Mouse (Mus musculus) ovary, adult 18-20 months (tissue): ENCODE measurements around the gene Lbx1.

ENCODE experiments used
- DNase-seq: peaks from one replicate; pipeline ENCODE4 v3.0.0; 2022; ENCODE audit warnings: low spot score, mixed read lengths

Lbx1 gene

GRCm38 (mm10) chr19:45233496-45234127 lies 2.0 kb downstream of the Lbx1 start:
- no peak for DNase-seq

DNA sequence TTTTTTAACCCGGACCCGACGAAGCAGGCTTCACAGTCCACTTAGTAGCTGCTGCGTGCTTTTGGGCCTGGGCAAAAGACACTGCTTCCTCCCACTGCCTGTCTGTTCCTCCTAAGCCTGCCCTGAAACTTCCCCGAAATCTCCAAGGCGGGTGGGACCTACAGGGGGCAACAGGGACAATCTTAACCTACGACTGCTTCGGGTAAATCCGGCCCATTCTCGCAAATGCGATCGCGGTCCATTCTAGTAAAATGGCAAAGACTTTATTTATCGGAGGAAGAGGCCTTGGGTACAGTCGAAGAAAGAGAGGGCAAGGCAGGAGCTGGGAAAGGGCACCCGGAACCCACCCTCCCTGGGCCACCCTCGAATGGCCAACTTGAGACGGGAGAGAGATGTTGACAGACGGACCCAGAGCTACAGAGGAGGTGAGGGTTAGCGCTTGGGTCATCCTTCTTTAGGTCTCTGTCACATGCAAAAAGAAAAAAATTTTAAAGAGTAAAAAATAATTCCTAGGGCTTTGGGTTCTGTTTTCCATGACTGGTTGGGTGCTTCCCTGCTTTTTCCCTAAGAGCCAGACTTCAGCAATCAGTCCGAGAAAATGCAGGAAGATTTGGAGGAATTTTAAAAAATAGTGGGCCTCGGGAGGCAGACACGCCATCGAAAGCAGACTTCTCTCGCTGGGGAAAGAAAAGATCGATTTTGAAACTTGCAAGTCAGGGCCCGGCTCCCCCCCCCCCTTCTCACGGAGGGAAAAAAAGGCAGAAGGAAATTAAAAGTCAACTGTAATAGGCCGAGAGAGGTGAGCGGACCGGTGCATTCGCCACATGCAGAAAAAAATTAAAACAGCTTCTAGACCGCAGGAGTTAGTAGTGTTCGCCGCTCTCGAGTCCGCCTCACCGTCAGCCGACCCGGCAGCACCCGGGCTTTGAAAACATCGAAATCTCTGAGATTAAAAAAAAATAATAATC lies 2.9 kb downstream of the Lbx1 start:
- no peak for DNase-seq

DNA sequence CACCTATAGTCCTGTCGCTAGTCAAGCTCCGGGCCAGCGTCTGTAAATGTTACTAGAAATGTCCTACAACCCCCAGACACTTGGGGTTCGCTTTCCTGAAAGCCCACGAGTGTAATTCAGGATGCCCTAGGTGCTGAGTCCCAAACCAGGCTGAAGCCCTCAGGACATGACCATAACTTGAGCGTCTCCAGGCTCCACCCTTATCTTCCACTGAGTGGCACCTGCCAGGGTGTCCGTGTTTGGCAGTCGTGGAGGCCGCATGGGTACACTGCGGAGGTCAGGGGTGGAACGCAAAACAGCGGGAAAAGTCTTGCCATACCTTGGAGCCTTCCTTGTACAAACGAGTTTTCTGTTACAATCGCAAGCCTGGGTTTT lies 3.6 kb downstream of the Lbx1 start:
- DNase-seq, result no peak

DNA sequence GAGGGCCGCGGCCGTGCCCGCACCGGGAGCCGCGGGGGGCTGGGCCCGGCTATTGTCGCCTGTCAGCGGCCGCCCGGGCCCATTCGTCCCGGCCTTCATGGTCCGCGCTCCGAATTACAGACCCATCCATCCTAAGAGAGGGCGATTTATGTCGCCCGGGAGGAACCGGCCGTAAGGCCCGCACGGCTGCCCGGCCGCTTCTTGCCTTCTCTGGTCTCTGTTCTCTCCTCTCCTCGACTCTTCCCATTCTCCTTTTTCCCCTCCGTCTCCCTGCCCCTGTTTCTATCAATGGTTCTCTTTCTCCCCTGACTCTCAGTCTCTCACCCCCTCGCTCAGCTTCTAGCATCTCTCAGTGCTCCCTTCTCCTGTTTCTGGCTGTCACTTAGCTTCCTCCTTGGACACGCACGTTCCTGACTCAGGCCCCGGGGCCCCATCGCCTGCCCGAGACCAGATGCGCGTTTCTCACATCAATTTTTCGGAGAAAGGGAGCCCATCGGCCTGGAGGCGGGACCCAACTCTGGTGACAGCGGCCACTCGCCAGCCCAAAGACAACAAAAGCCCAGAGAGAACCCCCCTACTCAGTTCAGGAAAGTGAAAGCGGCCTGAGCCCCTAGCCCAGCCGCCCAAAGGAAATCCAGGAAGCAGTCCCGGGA lies 4.1 kb downstream of the Lbx1 start:
- no peak for DNase-seq

DNA sequence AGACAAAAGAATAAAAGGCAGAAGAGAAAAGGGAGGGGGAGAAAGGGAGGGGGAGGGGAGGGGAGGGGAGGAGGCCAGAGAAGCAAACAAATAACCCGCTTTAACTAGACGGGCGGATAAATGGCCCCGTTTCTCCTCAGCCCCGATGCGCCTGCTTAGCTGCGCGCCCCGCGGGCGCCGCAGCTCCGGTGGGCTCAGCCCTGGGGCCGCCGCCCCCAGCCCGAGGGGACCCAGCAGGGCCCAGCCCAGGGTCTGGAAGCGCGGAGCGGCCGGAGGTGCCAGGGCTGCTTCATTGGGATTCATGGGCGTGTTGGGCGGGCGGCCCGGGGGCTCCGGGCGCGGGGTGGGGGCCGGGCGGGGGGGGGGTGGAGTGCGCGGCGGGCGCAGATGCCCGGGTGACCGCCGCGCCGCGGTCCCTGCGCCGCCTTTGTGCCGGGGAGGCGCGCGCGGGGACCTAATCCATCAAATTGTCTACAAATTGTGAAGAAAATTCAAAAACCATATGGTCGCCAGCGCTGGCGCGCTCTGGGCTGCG lies 4.7 kb downstream of the Lbx1 start:
- no peak for DNase-seq

- no peak for DNase-seq
Measured at GRCm38 (mm10) chr19:45230201-45230611, 5.4 kb downstream of the Lbx1 start.

DNA sequence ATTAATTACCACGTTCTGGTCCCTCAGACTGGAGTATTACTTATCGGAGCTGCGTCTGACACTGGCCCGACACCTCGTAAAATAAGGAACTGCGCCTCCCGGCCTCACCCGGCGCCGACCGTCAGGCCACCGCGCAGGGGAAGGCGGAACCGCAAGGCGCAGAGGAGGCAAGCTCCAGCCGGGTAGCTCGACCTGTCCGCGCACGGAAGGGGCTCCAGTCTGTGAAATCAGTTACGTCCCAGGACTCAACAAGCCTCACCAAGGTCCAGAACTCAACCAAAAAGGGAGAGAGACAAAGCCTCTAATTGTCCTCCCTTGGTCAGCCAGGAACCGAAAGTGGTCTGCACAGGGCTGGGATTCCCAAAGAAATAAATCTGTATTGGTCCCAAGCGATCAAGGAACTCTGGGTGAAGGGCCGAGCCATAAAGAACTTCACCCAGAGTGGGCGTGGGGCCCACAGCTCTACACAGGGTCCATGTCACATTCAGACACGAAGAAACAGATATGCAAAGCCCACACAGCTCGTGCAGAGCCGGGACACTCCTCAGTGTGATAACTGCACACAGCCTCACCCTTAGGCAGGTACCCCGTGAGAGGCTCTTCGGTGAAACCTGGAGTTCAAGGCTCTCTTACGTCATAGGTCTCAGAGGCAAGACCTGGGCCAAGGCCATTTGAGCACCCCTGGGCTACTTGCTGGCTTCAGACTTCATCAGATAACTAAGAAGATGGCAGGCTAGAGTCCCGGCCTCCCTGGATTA lies 6.1 kb downstream of the Lbx1 start:
- DNase-seq, result no peak

DNA sequence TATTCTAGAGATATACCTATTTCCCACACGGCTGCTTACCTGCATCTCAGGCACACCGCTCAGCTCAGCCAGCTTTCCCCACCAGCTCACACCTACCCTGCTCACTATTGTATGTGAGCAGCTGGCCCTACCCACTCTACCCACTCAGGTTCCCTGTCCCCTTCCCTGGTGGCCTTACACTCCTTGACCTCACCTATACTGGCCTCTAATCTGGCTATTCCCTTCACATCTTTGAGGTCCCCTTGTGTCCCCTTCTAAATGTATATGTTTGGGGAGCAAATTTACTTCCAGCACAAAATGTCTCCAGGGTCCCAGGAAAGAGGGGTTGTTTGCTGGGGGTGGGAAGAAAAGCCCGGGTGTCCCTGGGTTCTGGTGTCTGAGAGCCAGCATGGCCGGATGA lies 6.8 kb downstream of the Lbx1 start:
- no peak for DNase-seq

- no peak for DNase-seq
Measured at GRCm38 (mm10) chr19:45228097-45228496, 7.5 kb downstream of the Lbx1 start.

- DNase-seq, result no peak
Measured at GRCm38 (mm10) chr19:45227671-45228070, 7.9 kb downstream of the Lbx1 start.

GRCm38 (mm10) chr19:45227049-45227448 lies 8.6 kb downstream of the Lbx1 start:
- no peak for DNase-seq

DNA sequence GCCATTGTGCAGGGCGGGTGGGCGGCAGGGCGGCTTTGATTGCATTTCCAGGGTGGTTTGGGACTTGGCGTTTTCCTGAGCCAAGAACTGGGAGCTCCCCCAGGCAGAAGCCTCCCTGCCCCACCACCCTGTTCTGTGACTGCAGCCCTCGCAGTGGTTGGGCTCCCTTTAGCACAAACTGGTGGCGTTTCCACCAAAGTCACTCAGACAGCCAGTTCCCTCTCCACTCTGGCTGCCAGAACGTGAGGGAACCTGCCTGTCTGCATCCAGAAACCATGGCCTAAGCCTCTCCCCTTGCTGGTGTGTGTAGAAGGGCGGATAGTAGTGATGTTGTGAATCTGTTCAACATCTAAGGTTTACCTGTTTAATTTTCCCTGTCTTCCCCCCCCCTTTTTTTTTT lies 9.4 kb downstream of the Lbx1 start:
- DNase-seq, result no peak

GRCm38 (mm10) chr19:45225130-45225529 lies 10.5 kb downstream of the Lbx1 start:
- DNase-seq, result no peak

GRCm38 (mm10) chr19:45224286-45224559 lies 11.4 kb downstream of the Lbx1 start:
- DNase-seq, result no peak

DNA sequence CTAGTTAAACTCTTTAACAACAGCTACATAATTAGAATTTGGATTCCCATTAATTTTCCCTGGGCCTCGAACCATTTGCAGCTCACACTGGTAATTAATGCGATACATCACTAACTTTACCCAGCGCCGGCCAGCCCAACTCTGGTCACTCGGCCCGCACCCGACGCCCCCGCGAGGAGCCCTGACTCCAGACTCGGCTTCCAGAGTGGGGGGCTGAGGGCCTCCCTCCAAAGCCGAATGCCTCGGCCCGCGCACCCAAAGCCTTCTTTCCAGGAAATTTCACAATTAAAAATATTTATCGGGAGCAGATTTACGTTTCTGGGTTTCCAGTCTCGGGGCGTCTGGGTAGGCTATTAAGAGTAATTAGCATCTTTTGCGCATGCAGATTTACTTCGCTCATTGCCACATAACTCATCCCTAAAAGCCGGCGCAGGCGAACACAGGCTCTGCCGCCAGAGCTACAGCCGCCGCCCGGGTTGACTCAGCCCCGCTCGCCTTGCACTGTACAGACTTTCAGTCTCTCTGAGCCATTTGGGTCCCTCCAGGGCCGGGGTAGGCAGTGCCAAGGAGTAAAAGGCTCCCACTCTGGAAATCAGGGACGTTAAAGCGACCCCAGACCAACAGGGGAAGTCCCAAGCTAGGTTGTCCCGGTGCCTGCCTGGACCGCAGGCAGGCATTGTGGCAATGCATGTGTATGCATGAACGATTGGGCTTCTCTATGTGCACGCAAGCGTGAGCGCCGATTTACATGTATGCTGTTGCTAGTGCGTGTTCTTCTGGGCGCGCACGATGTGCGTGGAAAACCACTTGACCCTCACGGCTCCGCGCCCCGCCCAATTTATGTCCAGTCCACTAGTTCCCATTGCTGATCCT lies 12.0 kb downstream of the Lbx1 start:
- no peak for DNase-seq

DNA sequence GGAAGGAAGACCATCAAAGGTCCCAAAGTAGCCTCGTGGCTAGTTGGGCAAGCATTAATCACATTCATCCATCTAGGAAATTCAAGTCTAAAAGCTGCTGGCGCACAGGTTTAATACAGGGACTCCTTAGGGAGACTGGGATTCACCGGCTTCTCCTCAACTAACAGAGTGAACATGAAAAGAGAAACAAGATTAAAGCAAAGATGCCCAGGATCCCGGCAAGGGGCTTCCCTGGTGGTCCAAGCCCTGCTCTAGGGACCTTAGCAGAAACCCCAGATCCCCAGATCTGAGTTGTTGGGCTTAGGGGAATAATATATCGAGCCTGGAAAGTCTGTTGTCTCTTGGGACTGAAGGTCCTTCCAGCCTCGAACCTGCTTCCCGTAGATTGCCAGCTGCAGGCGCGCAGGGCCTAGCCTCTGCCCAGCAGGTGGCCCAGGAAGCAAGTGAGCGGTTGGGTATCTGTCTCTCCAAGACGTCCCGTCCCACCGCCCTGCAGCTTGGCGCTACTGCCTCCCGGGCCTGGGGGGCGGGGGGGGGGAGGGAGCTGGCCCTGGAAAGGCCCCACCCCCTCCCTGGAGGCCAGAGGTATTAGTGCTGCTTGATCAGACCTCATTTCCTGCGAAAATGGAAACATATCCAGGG lies 13.3 kb downstream of the Lbx1 start:
- no peak for DNase-seq

- no peak for DNase-seq
Measured at GRCm38 (mm10) chr19:45221458-45221783, 14.2 kb downstream of the Lbx1 start.

DNA sequence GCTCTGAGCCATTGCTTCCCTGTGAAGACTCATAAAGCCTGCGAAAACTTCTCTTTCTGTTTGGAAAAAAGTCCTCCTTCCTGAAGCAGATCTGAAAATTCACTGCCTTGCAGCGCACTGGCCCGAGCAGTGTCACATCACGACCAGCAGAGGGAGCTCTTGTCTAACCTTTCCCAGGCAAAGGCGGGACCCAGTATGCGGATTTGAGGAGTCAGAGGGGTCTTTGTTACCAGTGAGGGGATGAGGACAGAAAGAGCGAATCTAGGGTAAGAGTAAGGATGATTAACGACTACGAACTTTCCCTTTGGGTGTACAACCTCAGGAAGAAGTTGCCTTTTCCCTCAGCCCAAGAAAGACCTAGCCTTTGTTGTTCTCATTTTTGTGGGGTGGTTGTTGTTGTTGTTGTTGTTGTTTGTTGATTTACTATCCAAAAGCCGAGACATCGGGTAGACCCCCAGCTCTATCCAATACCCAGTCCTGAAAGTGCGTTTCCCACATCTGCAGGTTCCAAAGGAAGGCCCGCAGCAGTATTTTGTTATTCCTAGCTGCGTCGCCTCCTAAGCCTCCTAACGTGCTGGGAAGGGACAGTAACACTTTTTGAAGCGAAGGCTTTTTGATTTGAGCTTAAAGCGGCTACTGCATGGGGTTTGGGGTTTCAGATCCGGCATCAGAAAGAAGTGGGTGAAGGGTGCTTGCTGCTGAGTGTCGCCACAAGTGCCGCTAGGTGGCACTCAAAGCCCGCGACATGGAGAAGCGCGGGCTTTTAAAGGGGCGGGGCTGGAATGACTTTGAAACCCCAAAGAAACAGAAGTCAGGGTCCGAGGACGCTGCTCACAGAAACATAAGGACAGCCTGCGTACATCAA lies 14.8 kb downstream of the Lbx1 start:
- no peak for DNase-seq

- DNase-seq, result no peak
Measured at GRCm38 (mm10) chr19:45216240-45216639, 19.4 kb downstream of the Lbx1 start.

GRCm38 (mm10) chr19:45215431-45215830 lies 20.2 kb downstream of the Lbx1 start:
- no peak for DNase-seq
